Mouse (Mus musculus) 3134 (cell line): Measurements from ENCODE around the gene Hbs1l.
A peak's percentile ranks its signal among the peaks of the same experiment; 100 is the strongest.

Experiments
- DNase-seq: peaks from one replicate; pipeline ENCODE4 v3.0.0-alpha.2; 2011; ENCODE audit warnings: low spot score; ENCODE audit not compliant: insufficient read length; ENCODE audit errors: extremely low read depth

Hbs1l gene

GRCm38 (mm10) chr10:21400031-21400430, 104.3 kb downstream of the Hbs1l start:
- no peak for DNase-seq

DNA sequence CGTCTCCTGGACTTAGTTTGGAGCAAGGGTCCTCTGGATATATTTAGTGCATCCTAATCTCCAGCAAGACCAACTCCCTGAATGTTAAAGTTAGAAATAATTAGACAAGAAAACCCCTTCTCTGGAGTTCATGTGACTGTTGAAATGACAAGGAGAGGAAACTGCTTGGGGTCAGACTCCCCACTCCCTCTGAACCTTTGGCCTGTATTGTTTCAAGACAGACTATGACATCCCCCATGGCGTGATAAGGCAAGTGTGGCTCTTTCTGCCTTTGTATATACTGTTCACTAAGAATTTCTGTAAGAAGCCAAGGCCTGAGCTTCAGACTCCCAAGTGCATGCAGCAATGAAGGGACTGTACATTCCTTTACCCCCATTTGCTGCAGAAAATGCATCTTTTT, 104.7 kb downstream of the Hbs1l start:
- no peak for DNase-seq

- no peak for DNase-seq
Measured at GRCm38 (mm10) chr10:21401259-21401658, 105.5 kb downstream of the Hbs1l start.

GRCm38 (mm10) chr10:21404822-21405221, 109.0 kb downstream of the Hbs1l start:
- no peak for DNase-seq

DNA sequence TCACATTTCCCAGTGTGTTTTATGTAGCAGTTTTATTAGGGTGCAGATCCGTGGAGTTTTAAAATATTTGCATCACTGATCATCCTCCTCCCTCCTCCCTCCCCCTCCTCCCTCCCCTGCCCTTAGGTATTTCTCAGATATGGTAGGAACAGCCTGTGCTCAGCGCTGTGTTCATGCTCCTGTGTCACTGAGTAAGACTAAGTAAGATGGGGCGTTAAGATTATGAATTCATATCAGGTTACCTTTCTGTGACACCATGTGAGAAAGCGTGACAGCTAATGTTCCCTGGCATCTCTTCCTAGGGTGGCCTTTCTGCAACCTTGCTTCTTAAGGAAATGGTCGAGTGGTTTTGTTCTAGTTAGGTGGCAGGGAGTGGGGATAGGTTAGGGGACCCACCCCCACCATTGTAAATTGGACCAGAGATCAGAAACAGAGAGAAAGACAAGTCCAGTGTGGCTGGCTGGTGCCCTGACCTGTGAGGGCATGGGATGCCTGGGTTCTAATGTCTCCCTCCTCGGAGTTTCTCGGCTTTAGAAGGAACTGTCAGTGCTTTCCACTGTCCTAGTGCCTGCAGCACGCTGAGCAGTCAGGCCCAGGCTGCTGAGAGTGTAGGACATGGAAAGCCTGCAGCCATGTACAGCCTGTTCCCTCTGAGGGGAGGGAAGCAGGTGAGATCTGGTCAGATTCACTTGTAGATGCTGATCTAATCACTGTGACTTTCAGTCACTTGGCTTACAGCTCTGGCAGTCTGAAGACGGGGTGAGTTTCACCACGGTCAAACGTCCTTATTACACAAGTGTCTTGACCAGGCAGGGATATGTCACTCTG, 110.1 kb downstream of the Hbs1l start:
- no peak for DNase-seq

- no peak for DNase-seq
Measured at GRCm38 (mm10) chr10:21410711-21411110, 114.9 kb downstream of the Hbs1l start.

DNA sequence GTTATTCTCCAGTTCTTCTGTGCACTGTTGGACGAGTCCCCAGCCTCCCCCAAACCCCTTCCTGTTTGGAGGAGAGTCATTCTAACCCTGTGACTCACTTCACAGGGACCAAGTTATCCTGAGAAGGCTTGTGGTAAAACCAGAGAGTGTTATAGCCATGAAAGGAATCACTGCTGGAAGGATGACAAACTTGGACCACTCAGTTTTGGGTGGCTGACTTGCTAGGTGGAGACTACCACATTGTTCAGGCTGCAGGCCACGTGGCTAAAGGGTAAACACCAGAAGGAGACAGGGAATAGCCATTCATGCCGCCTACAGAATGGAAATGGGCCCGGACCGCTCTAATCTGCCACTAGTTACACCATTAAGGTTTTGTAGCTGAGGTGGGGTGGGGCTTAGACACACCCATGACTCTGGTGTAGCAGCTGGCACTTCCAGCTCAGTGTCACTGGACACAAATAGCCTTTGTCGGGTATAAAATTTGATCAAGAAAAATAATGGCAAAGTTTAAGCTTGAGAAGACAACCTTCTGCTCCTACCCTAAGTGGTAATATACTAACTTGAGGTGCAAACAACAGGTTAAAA, 115.9 kb downstream of the Hbs1l start:
- DNase-seq, result peak; percentile 63

GRCm38 (mm10) chr10:21415031-21415430, 119.3 kb downstream of the Hbs1l start:
- no peak for DNase-seq

DNA sequence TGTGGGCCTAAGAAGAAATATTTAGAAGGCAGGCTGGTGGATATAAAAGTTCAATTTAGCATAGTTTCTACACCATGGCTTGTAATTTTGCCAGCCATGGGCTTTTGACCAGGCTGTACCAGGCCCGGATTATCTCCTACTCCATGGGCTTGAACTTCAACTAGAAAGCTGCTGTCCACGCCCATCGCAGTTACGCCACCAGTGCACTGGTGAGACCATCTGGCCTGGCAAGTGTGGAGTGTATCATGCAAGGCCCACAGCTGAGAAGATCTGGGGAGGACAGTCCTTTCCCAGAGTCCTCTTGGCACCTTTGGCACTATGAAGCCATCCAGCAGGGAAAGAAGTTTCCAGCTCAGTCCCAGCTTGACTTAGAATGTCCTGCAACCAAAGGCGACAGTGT, 120.4 kb downstream of the Hbs1l start:
- no peak for DNase-seq
